Mouse (Mus musculus) stomach, postnatal 0 days (tissue): ENCODE data around the gene Eya3. TPM values are rescaled to one million over a fixed set of nuclear protein-coding genes. Genes with fewer than 3 reads are reported as not detected.

Source experiments
- ATAC-seq: fragments of 200-750 bp; cut with Nextera tagmentation; 2 replicates; pipeline ENCODE4 v1.8.0; 2017; ENCODE audit not compliant: low FRiP score, low TSS enrichment
- DNase-seq: peaks from one replicate; pipeline ENCODE4 v3.0.0-alpha.2; 2016; ENCODE audit warnings: low spot score
- H3K27ac ChIP-seq: fragments of 300-500 bp; sonication (generic); replicated peaks from 2 replicates; pipeline ENCODE4 v1.5.1; 2014; ENCODE audit warnings: mild to moderate bottlenecking, control low read depth
- H3K27me3 ChIP-seq: fragments of 300-500 bp; sonication (generic); 2 replicates; pipeline ENCODE4 v1.6.1; 2014; ENCODE audit warnings: low read length; ENCODE audit not compliant: control insufficient read depth, insufficient read depth
- H3K36me3 ChIP-seq: fragments of 300-500 bp; sonication (generic); 2 replicates; pipeline ENCODE4 v1.6.1; 2014; ENCODE audit warnings: low read length, mixed read lengths; ENCODE audit not compliant: control insufficient read depth, insufficient read depth
- H3K4me1 ChIP-seq: fragments of 300-500 bp; sonication (generic); replicated peaks from 2 replicates; pipeline ENCODE4 v1.6.1; 2014; ENCODE audit warnings: antibody characterized with exemption; ENCODE audit not compliant: control insufficient read depth, insufficient read depth
- H3K4me2 ChIP-seq: fragments of 300-500 bp; sonication (generic); replicated peaks from 2 replicates; pipeline ENCODE4 v1.6.1; 2014; ENCODE audit warnings: low read depth, mild to moderate bottlenecking, control low read depth, moderate library complexity
- H3K4me3 ChIP-seq: fragments of 300-500 bp; sonication (generic); 2 replicates; pipeline ENCODE4 v1.5.1; 2014; ENCODE audit warnings: low read depth, low read length, control low read depth
- H3K9ac ChIP-seq: fragments of 300-500 bp; sonication (generic); 2 replicates; pipeline ENCODE4 v1.6.1; 2014; ENCODE audit warnings: mild to moderate bottlenecking, low read length, control low read depth, mixed read lengths
- H3K9me3 ChIP-seq: fragments of 300-500 bp; sonication (generic); 2 replicates; pipeline ENCODE4 v1.6.1; 2016; ENCODE audit warnings: low read length; ENCODE audit not compliant: control insufficient read depth
- CTCF ChIP-seq: IDR thresholded peaks from 2 replicates; pipeline ENCODE4 v1.5.1; 2016; ENCODE audit warnings: antibody characterized with exemption, low read depth, mild to moderate bottlenecking, moderate library complexity
- EP300 ChIP-seq: optimal IDR thresholded peaks from 2 replicates; pipeline ENCODE3; 2016; ENCODE audit warnings: antibody characterized with exemption
- WGBS: fragments of 180-500 bp; shearing (Covaris S2); extraction: QIAGEN DNeasy Blood & Tissue Kit; methylation state at CpG from one replicate; pipeline ENCODE4 v1.1.7; 2014; 5-methylcytosine and 5-hydroxymethylcytosine counted together
- polyA plus RNA-seq: library from polyadenylated mRNA; unstranded; fragments of >200 nt; fragmentation: Nextera tagmentation; extraction: Ambion mirVana; gene quantifications from 2 replicates; pipeline ENCODE4 v1.2.1, GENCODE M21; 2015

Eya3 gene
- polyA plus RNA-seq, 1 experiment from 2014 or later = 10.4 TPM

GRCm38 (mm10) chr4:132652842-132653241 lies 14.1 kb downstream of the Eya3 start:
- DNase-seq = peak; percentile 27
- H3K27ac ChIP-seq = no peak overlapping the region
- H3K4me1 ChIP-seq = no peaks in the 10 kb centered on the region
- no peaks in the 10 kb centered on the region for H3K9me3 ChIP-seq
- no peaks in the 10 kb centered on the region for H3K36me3 ChIP-seq
- H3K4me2 ChIP-seq = no peak overlapping the region
- H3K9ac ChIP-seq = no peak overlapping the region
- ATAC-seq = peak; percentile 71; the same call in 1 of the 2 replicates
- no peak for TF ChIP-seq EP300
- no peak for TF ChIP-seq CTCF
- no peaks in the 10 kb centered on the region for H3K27me3 ChIP-seq
- no peak overlapping the region for H3K4me3 ChIP-seq
- WGBS = 12% methylated on average over 4 of the region's 4 CpGs

- no peak overlapping the region for H3K4me3 ChIP-seq
- no peak for TF ChIP-seq CTCF
- no peak for TF ChIP-seq EP300
- WGBS = 37% methylated on average over 3 of the region's 3 CpGs
- H3K36me3 ChIP-seq = no peaks in the 10 kb centered on the region
- H3K4me1 ChIP-seq = no peaks in the 10 kb centered on the region
- DNase-seq = no peak
- H3K4me2 ChIP-seq = no peak overlapping the region
- no peak overlapping the region for H3K27ac ChIP-seq
- H3K27me3 ChIP-seq = no peaks in the 10 kb centered on the region
- no peak overlapping the region for H3K9ac ChIP-seq
- 0 out of 2 replicates have a peak, but pooled peaks have one; percentile 59 for ATAC-seq
- no peaks in the 10 kb centered on the region for H3K9me3 ChIP-seq
Observed at GRCm38 (mm10) chr4:132653799-132654198, 15.0 kb downstream of the Eya3 start.

- 54% methylated on average over 5 of the region's 5 CpGs for WGBS
- no peak for ATAC-seq
Observed at GRCm38 (mm10) chr4:132655290-132655689, 16.5 kb downstream of the Eya3 start.

GRCm38 (mm10) chr4:132659106-132659505 lies 20.3 kb downstream of the Eya3 start:
- H3K4me3 ChIP-seq = no peak overlapping the region
- 0 out of 2 replicates have a peak, but pooled peaks cover 3% of the 10 kb centered on the region for H3K36me3 ChIP-seq
- no peak overlapping the region for H3K9ac ChIP-seq
- H3K4me1 ChIP-seq = no peaks in the 10 kb centered on the region
- TF ChIP-seq CTCF = no peak
- TF ChIP-seq EP300 = no peak
- H3K27me3 ChIP-seq = no peaks in the 10 kb centered on the region
- H3K4me2 ChIP-seq = no peak overlapping the region
- no peak overlapping the region for H3K27ac ChIP-seq
- no peaks in the 10 kb centered on the region for H3K9me3 ChIP-seq
- no peak for ATAC-seq
- WGBS = 81% methylated on average over 7 of the region's 7 CpGs
- no peak for DNase-seq

More at GRCm38 (mm10) chr4:132655290-132655689, 16.5 kb downstream of the Eya3 start:
- H3K9me3 ChIP-seq = no peaks in the 10 kb centered on the region
- H3K4me2 ChIP-seq = no peak overlapping the region
- H3K27me3 ChIP-seq = no peaks in the 10 kb centered on the region
- TF ChIP-seq CTCF (no peak), EP300 (no peak)
- no peak for DNase-seq
- H3K9ac ChIP-seq = no peak overlapping the region
- no peaks in the 10 kb centered on the region for H3K4me1 ChIP-seq
- H3K27ac ChIP-seq = no peak overlapping the region
- H3K36me3 ChIP-seq = no peaks in the 10 kb centered on the region
- no peak overlapping the region for H3K4me3 ChIP-seq

GRCm38 (mm10) chr4:132672697-132673096 lies 33.9 kb downstream of the Eya3 start:
- no peak for DNase-seq
- H3K4me2 ChIP-seq = no peak overlapping the region
- no peak for ATAC-seq
- no peak overlapping the region for H3K9ac ChIP-seq
- WGBS = over 99% methylated on average over 5 of the region's 5 CpGs
- H3K27ac ChIP-seq = no peak overlapping the region
- peaks cover 12% of the 10 kb centered on the region for H3K36me3 ChIP-seq
- no peak overlapping the region for H3K4me3 ChIP-seq
- no peaks in the 10 kb centered on the region for H3K27me3 ChIP-seq
- no peaks in the 10 kb centered on the region for H3K9me3 ChIP-seq
- TF ChIP-seq CTCF (no peak), EP300 (no peak)
- H3K4me1 ChIP-seq = no peaks in the 10 kb centered on the region

- peak; percentile 86 for TF ChIP-seq CTCF
- no peak for TF ChIP-seq EP300
- peaks cover 6% of the 10 kb centered on the region; the same call in 1 of the 2 replicates for H3K36me3 ChIP-seq
- H3K9ac ChIP-seq = no peak overlapping the region
- peak; percentile 71 for DNase-seq
- H3K27ac ChIP-seq = peak overlapping the region; percentile 80
- WGBS = 64% methylated on average over 7 of the region's 7 CpGs
- H3K4me2 ChIP-seq = no peak overlapping the region
- no peaks in the 10 kb centered on the region for H3K27me3 ChIP-seq
- no peak overlapping the region for H3K4me3 ChIP-seq
- peak; percentile 93 for ATAC-seq
- no peaks in the 10 kb centered on the region for H3K9me3 ChIP-seq
- no peaks in the 10 kb centered on the region for H3K4me1 ChIP-seq
Observed at GRCm38 (mm10) chr4:132676771-132677539, 38.2 kb downstream of the Eya3 start.
